9 mouse cellular contexts compared by ENCODE assay signal in genomic region chrX:150709416-150709815, GRCm38 (mm10). TPM values are rescaled to one million over a fixed set of nuclear protein-coding genes. Genes with fewer than 3 reads are reported as not detected.
A peak's percentile ranks its signal among the peaks of the same experiment; 100 is the strongest.
DNase-seq lines count a peak whose midpoint lies in the region; ATAC-seq and TF ChIP-seq lines count a peak whose summit lies in the region.
"Had no signal": no experiment of that assay in that cellular context is flagged by ENCODE, and none has a peak within 500 bp of the region (broad histone marks: within the 10 kb centered on the region; RNA-seq: fewer than 3 reads in every experiment).

No protein-coding gene starts in this region.

- no peak overlapping the region for H3K4me3 ChIP-seq in gastrocnemius, adult 2 months
- no peak overlapping the region for H3K4me3 ChIP-seq in forebrain, embryonic 16.5 days (replicated peaks; ENCODE audit: low read length)
- H3K4me3 ChIP-seq: liver, embryonic 15.5 days had no signal

- ATAC-seq in forebrain, embryonic 16.5 days: no peak

- H3K9ac ChIP-seq in forebrain, embryonic 16.5 days (replicated peaks; ENCODE audit: low read depth, low read length): no peak overlapping the region
- H3K9ac ChIP-seq: liver, embryonic 15.5 days had no signal

- WGBS in forebrain, embryonic 16.5 days: 28% methylated on average over 5 of the region's 5 CpGs

- H3K27ac ChIP-seq in gastrocnemius, adult 2 months: no peak overlapping the region
- H3K27ac ChIP-seq in forebrain, embryonic 16.5 days (ENCODE audit: low read length): no peak overlapping the region
- H3K27ac ChIP-seq: liver, embryonic 15.5 days had no signal

- no peak overlapping the region for H3K4me2 ChIP-seq in forebrain, embryonic 16.5 days (ENCODE audit: low read length)
- H3K4me2 ChIP-seq: liver, embryonic 15.5 days had no signal

- DNase-seq in gastrocnemius, adult 2 months: peak; percentile 42
- DNase-seq in gastrocnemius, postnatal 25 days: no peak
- DNase-seq in ovary, postnatal 14 days (ENCODE audit: low spot score): peak; percentile 6
- no peak for DNase-seq in ovary, adult 18-20 months (ENCODE audit: low spot score)
- DNase-seq in cerebellum, postnatal 14 days: peak; percentile 31 to 33
- peak; percentile 2 to 23 for DNase-seq in layer of hippocampus, adult 8-10 months (ENCODE audit: low spot score in 2 of 2)
- peak; percentile 2 for DNase-seq in telencephalon, adult 2 months (ENCODE audit: low read depth, low spot score)

- no peaks in the 10 kb centered on the region for H3K36me3 ChIP-seq in forebrain, embryonic 16.5 days (ENCODE audit: control insufficient read depth, insufficient read depth)
- H3K36me3 ChIP-seq: liver, embryonic 15.5 days had no signal

- intact Hi-C loops in gastrocnemius, adult 2 months (cut with DNase I): loop anchor here (5.0 kb wide), 2 partner anchors 248 to 408 kb away; no protein-coding TSS in a partner anchor

- TF ChIP-seq CTCF in gastrocnemius, adult 2 months (IDR thresholded peaks at IDR 0.05): peak; percentile 63

- no peaks in the 10 kb centered on the region for H3K4me1 ChIP-seq in forebrain, embryonic 16.5 days (replicated peaks; ENCODE audit: control insufficient read depth, insufficient read depth, low read length)
- H3K4me1 ChIP-seq: liver, embryonic 15.5 days had no signal

- H3K9me3 ChIP-seq in forebrain, embryonic 16.5 days (ENCODE audit: control insufficient read depth, low read length): no peaks in the 10 kb centered on the region
- H3K9me3 ChIP-seq: liver, embryonic 15.5 days had no signal

- no peaks in the 10 kb centered on the region for H3K27me3 ChIP-seq in forebrain, embryonic 16.5 days (replicated peaks; ENCODE audit: control insufficient read depth, insufficient read depth, low read length)
- H3K27me3 ChIP-seq: liver, embryonic 15.5 days had no signal

RNA-seq across cellular contexts. Expression of gene Tro, which starts 52.0 kb away (rescaled TPM):
- under 1 TPM in 1 of 2 experiments, not detected in 1; 0.20 TPM for total RNA-seq in gastrocnemius, adult 2 months (2021)
- under 1 TPM; 0.36 to 0.59 TPM for total RNA-seq in gastrocnemius, postnatal 25 days (2021)
- 100 to 1,000 TPM; 150 to 178 (median 165) TPM for total RNA-seq in layer of hippocampus, adult 8-10 months (2022)
- polyA plus RNA-seq in forebrain, embryonic 16.5 days (2015; fragmentation: Nextera tagmentation; extraction: Ambion mirVana): 70.8 and 82.4 TPM in 2 replicates

Comparison
In these comparisons a context has a peak if more than half of its experiments do, and no peak if none do; other contexts are left out.
1. DNase-seq: peak in gastrocnemius, adult 2 months (single experiment), ovary, postnatal 14 days (single experiment), cerebellum, postnatal 14 days (2 of 2), layer of hippocampus, adult 8-10 months (2 of 2) and telencephalon, adult 2 months (single experiment); none in gastrocnemius, postnatal 25 days (single experiment) and ovary, adult 18-20 months (single experiment).
2. RNA of gene Tro, which starts 52.0 kb away (total RNA-seq): 150 to 178 TPM in layer of hippocampus, adult 8-10 months; 0.36 to 0.59 TPM in gastrocnemius, postnatal 25 days and 0.20 TPM in gastrocnemius, adult 2 months; every median in the first group is over 10 times any median in the second.